Mouse (Mus musculus) hindbrain, embryonic 16.5 days (tissue): ENCODE results near the gene Olfr450. TPM values are rescaled to one million over a fixed set of nuclear protein-coding genes. Genes with fewer than 3 reads are reported as not detected.

Experiments used
- polyA plus RNA-seq: library from polyadenylated mRNA; unstranded; fragments of >200 nt; fragmentation: Nextera tagmentation; extraction: Ambion mirVana; gene quantifications from 2 replicates; pipeline ENCODE4 v1.2.1, GENCODE M21; 2015

Gene Olfr450
- polyA plus RNA-seq, 1 experiment from 2014 or later: not detected

Other genes with a start within 250 kb of the Olfr450 start
- not detected in 2 replicates for gene Tcaf3, start 214.2 kb upstream of the Olfr450 start, polyA plus RNA-seq
- 2.2 and 2.6 TPM in 2 replicates for gene Tcaf2, start 166.7 kb upstream of the Olfr450 start, polyA plus RNA-seq
- gene Tcaf1, start 101.9 kb upstream of the Olfr450 start, polyA plus RNA-seq: 214 and 216 TPM in 2 replicates
- not detected in 2 replicates for gene Olfr453, start 72.6 kb upstream of the Olfr450 start, polyA plus RNA-seq
- not detected in 2 replicates for gene Olfr38, start 55.5 kb upstream of the Olfr450 start, polyA plus RNA-seq
- not detected in 2 replicates for gene Olfr452, start 26.8 kb upstream of the Olfr450 start, polyA plus RNA-seq
- gene Olfr449, start 22.4 kb downstream of the Olfr450 start, polyA plus RNA-seq: not detected in 2 replicates
- gene Olfr448, start 78.5 kb downstream of the Olfr450 start, polyA plus RNA-seq: not detected in 2 replicates
- not detected in 2 replicates for gene Olfr447, start 96.9 kb downstream of the Olfr450 start, polyA plus RNA-seq
- not detected in 2 replicates for gene Olfr446, start 109.4 kb downstream of the Olfr450 start, polyA plus RNA-seq
- not detected in 2 replicates for gene Olfr444, start 137.1 kb downstream of the Olfr450 start, polyA plus RNA-seq